Mouse (Mus musculus): ENCODE data around the gene Wipi2.

DNA sequence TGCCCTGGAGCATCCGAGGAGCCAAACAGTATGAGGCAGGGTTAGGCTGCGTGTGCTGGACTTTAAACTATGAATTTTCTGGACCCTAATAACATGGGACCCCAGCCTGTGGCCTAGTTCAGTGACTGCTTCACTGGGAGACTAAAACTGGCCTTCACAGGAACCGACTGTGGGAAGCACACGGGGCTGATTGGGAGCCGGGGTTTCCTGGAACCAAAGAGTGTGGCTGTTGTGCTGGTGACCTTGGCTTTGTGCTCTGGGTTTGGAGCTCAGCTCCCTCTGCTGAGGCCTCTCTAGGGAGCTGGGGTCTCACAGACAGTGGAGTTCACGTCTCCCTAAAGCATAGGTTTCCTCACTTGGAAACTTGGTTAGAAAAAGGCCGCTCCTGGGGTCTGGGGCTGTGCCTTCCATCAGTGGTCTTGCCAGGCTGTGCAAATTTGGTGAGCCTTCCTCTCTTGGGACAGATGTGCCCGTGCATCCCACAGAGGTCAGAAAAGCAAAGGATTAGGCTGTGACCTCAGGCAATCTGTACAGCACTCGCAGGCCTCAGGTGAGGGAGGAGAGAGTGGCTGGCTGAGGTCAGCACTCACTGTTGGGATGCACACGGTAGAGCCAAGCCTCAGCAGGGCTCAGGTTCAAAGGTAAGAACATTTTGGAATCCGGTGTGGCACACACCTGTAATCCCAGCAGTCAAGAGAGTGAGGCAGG lies 41.2 kb downstream of the Wipi2 start:
- TF ChIP-seq CTCF (IDR thresholded peaks at IDR 0.05; ENCODE audit: extremely low read depth, insufficient read depth, low read length) (no peak), POLR2A (IDR thresholded peaks at IDR 0.05; ENCODE audit: extremely low read depth, insufficient read depth, low read length) (no peak)

Data from cortical plate, adult 2 months (tissue).